In the genomic region with DNA sequence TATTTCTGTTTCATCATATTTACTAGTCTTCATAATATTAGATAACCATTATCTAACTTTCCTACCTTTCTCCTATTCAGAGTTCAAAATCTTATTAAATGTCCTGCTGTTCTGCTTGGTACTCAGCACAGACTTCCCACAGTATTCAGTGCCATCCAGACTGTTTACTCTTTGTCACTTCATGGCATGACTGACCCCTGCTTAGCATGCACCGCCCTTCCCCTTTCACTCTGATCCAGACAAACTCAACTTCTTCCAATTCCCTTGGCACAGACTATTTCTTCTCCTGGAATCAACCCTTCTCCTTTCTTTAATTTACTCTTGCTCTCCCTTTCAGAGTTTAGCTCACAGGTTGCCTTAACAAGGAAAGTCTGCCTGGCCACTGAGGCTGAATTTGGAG, we compare ENCODE assay signal across 20 mouse cellular contexts.
A peak's percentile ranks its signal among the peaks of the same experiment; 100 is the strongest.
DNase-seq lines count a peak whose midpoint lies in the region; ATAC-seq and TF ChIP-seq lines count a peak whose summit lies in the region.
"Had no signal": no experiment of that assay in that cellular context is flagged by ENCODE, and none has a peak within 500 bp of the region (broad histone marks: within the 10 kb centered on the region; RNA-seq: fewer than 3 reads in every experiment).

No protein-coding gene starts in this region.

- no peaks in the 10 kb centered on the region for H3K36me3 ChIP-seq in hindbrain, postnatal 0 days (ENCODE audit: insufficient read depth, low read length)
- no peaks in the 10 kb centered on the region for H3K36me3 ChIP-seq in hindbrain, embryonic 10.5 days
- H3K36me3 ChIP-seq in midbrain, postnatal 0 days (ENCODE audit: insufficient read depth, low read length): no peaks in the 10 kb centered on the region
- H3K36me3 ChIP-seq in midbrain, embryonic 16.5 days (ENCODE audit: control insufficient read depth, insufficient read depth, low read length): no peaks in the 10 kb centered on the region
- no peaks in the 10 kb centered on the region for H3K36me3 ChIP-seq in forebrain, embryonic 15.5 days
- H3K36me3 ChIP-seq: embryonic facial prominence, embryonic 12.5 days; heart, embryonic 10.5 days had no signal

- H3K4me2 ChIP-seq in hindbrain, postnatal 0 days (ENCODE audit: low read depth, low read length): no peak overlapping the region
- H3K4me2 ChIP-seq in midbrain, postnatal 0 days (ENCODE audit: low read depth, low read length, poor library complexity, severe bottlenecking): no peak overlapping the region
- H3K4me2 ChIP-seq in midbrain, embryonic 16.5 days (ENCODE audit: low read length): no peak overlapping the region
- no peak overlapping the region for H3K4me2 ChIP-seq in forebrain, embryonic 15.5 days (replicated peaks)
- H3K4me2 ChIP-seq: embryonic facial prominence, embryonic 12.5 days had no signal

- H3K27me3 ChIP-seq in hindbrain, postnatal 0 days (ENCODE audit: insufficient read depth, low read length): no peaks in the 10 kb centered on the region
- no peaks in the 10 kb centered on the region for H3K27me3 ChIP-seq in hindbrain, embryonic 10.5 days (ENCODE audit: insufficient read depth, poor library complexity, severe bottlenecking)
- no peaks in the 10 kb centered on the region for H3K27me3 ChIP-seq in midbrain, postnatal 0 days (ENCODE audit: insufficient read depth, low read length)
- no peaks in the 10 kb centered on the region for H3K27me3 ChIP-seq in midbrain, embryonic 16.5 days (ENCODE audit: control insufficient read depth, insufficient read depth, low read depth, low read length)
- H3K27me3 ChIP-seq in forebrain, embryonic 15.5 days: no peaks in the 10 kb centered on the region
- H3K27me3 ChIP-seq: embryonic facial prominence, embryonic 12.5 days; Patski had no signal

- peak; percentile 2 for DNase-seq in cerebellum, adult 9-11 months
- no peak for DNase-seq in cerebellum, adult 8-10 months
- peak; percentile 33 for DNase-seq in hindbrain, postnatal 0 days (ENCODE audit: low spot score)
- DNase-seq in hindbrain, embryonic 10.5 days (ENCODE audit: low spot score): no peak
- peak; percentile 24 for DNase-seq in midbrain, postnatal 0 days (ENCODE audit: low spot score)
- DNase-seq: adrenal gland, adult 2 months; adrenal gland, postnatal 25 days; cerebellum, adult 11 months; cerebellum, postnatal 14 days; gastrocnemius, postnatal 10 days; heart, adult 18-20 months; heart, postnatal 10 days had no signal

- TF ChIP-seq CTCF in hindbrain, postnatal 0 days (IDR thresholded peaks at IDR 0.05; ENCODE audit: low read depth): no peak
- TF ChIP-seq CTCF in midbrain, postnatal 0 days (IDR thresholded peaks at IDR 0.05): no peak

- WGBS in hindbrain, postnatal 0 days: 47% methylated on average over 1 of the region's 1 CpGs
- WGBS in hindbrain, embryonic 10.5 days: 82% methylated on average over 1 of the region's 1 CpGs
- 64% methylated on average over 1 of the region's 1 CpGs for WGBS in midbrain, postnatal 0 days
- WGBS in midbrain, embryonic 16.5 days: 76% methylated on average over 1 of the region's 1 CpGs
- 59% methylated on average over 1 of the region's 1 CpGs for WGBS in forebrain, embryonic 15.5 days

- peak; percentile 61; the same call in 1 of the 2 replicates for ATAC-seq in hindbrain, postnatal 0 days
- ATAC-seq in midbrain, postnatal 0 days (ENCODE audit: low FRiP score): no peak
- ATAC-seq in midbrain, embryonic 16.5 days: no peak
- ATAC-seq in forebrain, embryonic 15.5 days (replicated peaks): no peak
- ATAC-seq: activated CD4-positive, CD25-positive, alpha-beta regulatory T cell, adult 4 months; forebrain, embryonic 16.5 days; intestine, embryonic 16.5 days; Patski had no signal

- H3K4me3 ChIP-seq in hindbrain, postnatal 0 days (ENCODE audit: low read length): no peak overlapping the region
- H3K4me3 ChIP-seq in hindbrain, embryonic 10.5 days: no peak overlapping the region
- no peak overlapping the region for H3K4me3 ChIP-seq in midbrain, postnatal 0 days (ENCODE audit: low read depth, low read length)
- H3K4me3 ChIP-seq in midbrain, embryonic 16.5 days (ENCODE audit: low read depth, low read length): no peak overlapping the region
- no peak overlapping the region for H3K4me3 ChIP-seq in forebrain, embryonic 15.5 days
- H3K4me3 ChIP-seq: embryonic facial prominence, embryonic 12.5 days; heart, embryonic 10.5 days had no signal

- H3K9me3 ChIP-seq in hindbrain, postnatal 0 days (ENCODE audit: low read length): no peaks in the 10 kb centered on the region
- no peaks in the 10 kb centered on the region for H3K9me3 ChIP-seq in hindbrain, embryonic 10.5 days
- H3K9me3 ChIP-seq in midbrain, postnatal 0 days (ENCODE audit: low read length): no peaks in the 10 kb centered on the region
- H3K9me3 ChIP-seq in midbrain, embryonic 16.5 days (replicated peaks; ENCODE audit: control insufficient read depth, low read length, poor library complexity, severe bottlenecking): no peaks in the 10 kb centered on the region
- H3K9me3 ChIP-seq in forebrain, embryonic 15.5 days: no peaks in the 10 kb centered on the region
- H3K9me3 ChIP-seq: embryonic facial prominence, embryonic 12.5 days; heart, embryonic 10.5 days had no signal

- no peaks in the 10 kb centered on the region for H3K4me1 ChIP-seq in hindbrain, postnatal 0 days (ENCODE audit: insufficient read depth, low read length)
- H3K4me1 ChIP-seq in hindbrain, embryonic 10.5 days (replicated peaks): no peaks in the 10 kb centered on the region
- H3K4me1 ChIP-seq in midbrain, postnatal 0 days (ENCODE audit: insufficient read depth, low read length): no peaks in the 10 kb centered on the region
- H3K4me1 ChIP-seq in midbrain, embryonic 16.5 days (ENCODE audit: control insufficient read depth, insufficient read depth, low read length): no peaks in the 10 kb centered on the region
- H3K4me1 ChIP-seq in forebrain, embryonic 15.5 days: no peaks in the 10 kb centered on the region
- H3K4me1 ChIP-seq: embryonic facial prominence, embryonic 12.5 days; heart, embryonic 10.5 days had no signal

- H3K27ac ChIP-seq in hindbrain, postnatal 0 days: no peak overlapping the region
- no peak overlapping the region for H3K27ac ChIP-seq in hindbrain, embryonic 10.5 days
- no peak overlapping the region for H3K27ac ChIP-seq in midbrain, postnatal 0 days (ENCODE audit: low read depth, low read length)
- H3K27ac ChIP-seq in midbrain, embryonic 16.5 days (ENCODE audit: low read length): no peak overlapping the region
- no peak overlapping the region for H3K27ac ChIP-seq in forebrain, embryonic 15.5 days (replicated peaks)
- H3K27ac ChIP-seq: embryonic facial prominence, embryonic 12.5 days; heart, embryonic 10.5 days had no signal

- H3K9ac ChIP-seq in hindbrain, postnatal 0 days (replicated peaks; ENCODE audit: low read length): no peak overlapping the region
- no peak overlapping the region for H3K9ac ChIP-seq in midbrain, postnatal 0 days (replicated peaks; ENCODE audit: low read length, poor library complexity, severe bottlenecking)
- no peak overlapping the region for H3K9ac ChIP-seq in midbrain, embryonic 16.5 days (ENCODE audit: low read depth, low read length)
- H3K9ac ChIP-seq in forebrain, embryonic 15.5 days (replicated peaks): no peak overlapping the region
- H3K9ac ChIP-seq: embryonic facial prominence, embryonic 12.5 days had no signal

Comparison
In these comparisons a context has a peak if more than half of its experiments do, and no peak if none do; other contexts are left out.
1. DNase-seq: peak in cerebellum, adult 9-11 months (single experiment), hindbrain, postnatal 0 days (single experiment) and midbrain, postnatal 0 days (single experiment); none in cerebellum, adult 8-10 months (single experiment) and hindbrain, embryonic 10.5 days (single experiment).